Comparison of ENCODE assay signal across 24 mouse cellular contexts in genomic region chr9:121833825-121834224, GRCm38 (mm10). TPM values are rescaled to one million over a fixed set of nuclear protein-coding genes. Genes with fewer than 3 reads are reported as not detected.
"Had no signal": no experiment of that assay in that cellular context is flagged by ENCODE, and none has a peak within 500 bp of the region (broad histone marks: within the 10 kb centered on the region; RNA-seq: fewer than 3 reads in every experiment).

No protein-coding gene starts in this region.

- H3K9me3 ChIP-seq: neural tube, embryonic 13.5 days; neural tube, embryonic 15.5 days had no signal

- H3K27me3 ChIP-seq: neural tube, embryonic 13.5 days; neural tube, embryonic 15.5 days had no signal

- H3K36me3 ChIP-seq: midbrain, embryonic 10.5 days; midbrain, embryonic 12.5 days; neural tube, embryonic 13.5 days; neural tube, embryonic 15.5 days had no signal

- H3K9ac ChIP-seq: liver, embryonic 14.5 days; lung, embryonic 14.5 days; midbrain, embryonic 12.5 days; neural tube, embryonic 13.5 days; neural tube, embryonic 15.5 days had no signal

- H3K4me3 ChIP-seq: midbrain, embryonic 10.5 days; midbrain, embryonic 12.5 days; myocyte; neural tube, embryonic 13.5 days; neural tube, embryonic 15.5 days had no signal

- DNase-seq: lung, adult 18-20 months; lung, embryonic 14.5 days; lung, postnatal 10 days; lung, postnatal 4 days; midbrain, embryonic 14.5 days; retina, postnatal 1 day; right cerebral cortex, adult 18-20 months; right cerebral cortex, postnatal 25 days; right cerebral cortex, postnatal 4 days; spleen, adult 18-20 months; thymus, adult 18-20 months; thymus, postnatal 14 days; thymus, postnatal 36 days had no signal

- H3K4me2 ChIP-seq: lung, embryonic 14.5 days; midbrain, embryonic 12.5 days; neural tube, embryonic 13.5 days; neural tube, embryonic 15.5 days had no signal

- H3K27ac ChIP-seq: liver, embryonic 14.5 days; midbrain, embryonic 10.5 days; midbrain, embryonic 12.5 days; neural tube, embryonic 13.5 days; neural tube, embryonic 15.5 days had no signal

- ATAC-seq: midbrain, embryonic 16.5 days had no signal

RNA-seq across cellular contexts. Expression of gene Ccdc13, which starts 5.4 kb away (rescaled TPM):
- total RNA-seq: megakaryocyte, adult 5-6 weeks; megakaryocyte-erythroid progenitor cell, adult 5-6 weeks had no signal
- polyA plus RNA-seq: liver, embryonic 14.5 days; liver, embryonic 16.5 days had no signal

RNA-seq across cellular contexts. Expression of gene Hhatl, which starts 41.5 kb away (rescaled TPM):
- total RNA-seq: megakaryocyte, adult 5-6 weeks; megakaryocyte-erythroid progenitor cell, adult 5-6 weeks had no signal
- polyA plus RNA-seq: liver, embryonic 14.5 days; midbrain, embryonic 10.5 days; midbrain, embryonic 12.5 days had no signal

RNA-seq across cellular contexts. Expression of gene Klhl40, which starts 56.4 kb away (rescaled TPM):
- total RNA-seq: megakaryocyte, adult 5-6 weeks; megakaryocyte-erythroid progenitor cell, adult 5-6 weeks had no signal
- polyA plus RNA-seq: liver, embryonic 14.5 days; small intestine, adult 2 months had no signal
